Comparison of ENCODE assay signal across 10 mouse cellular contexts in the genomic region with DNA sequence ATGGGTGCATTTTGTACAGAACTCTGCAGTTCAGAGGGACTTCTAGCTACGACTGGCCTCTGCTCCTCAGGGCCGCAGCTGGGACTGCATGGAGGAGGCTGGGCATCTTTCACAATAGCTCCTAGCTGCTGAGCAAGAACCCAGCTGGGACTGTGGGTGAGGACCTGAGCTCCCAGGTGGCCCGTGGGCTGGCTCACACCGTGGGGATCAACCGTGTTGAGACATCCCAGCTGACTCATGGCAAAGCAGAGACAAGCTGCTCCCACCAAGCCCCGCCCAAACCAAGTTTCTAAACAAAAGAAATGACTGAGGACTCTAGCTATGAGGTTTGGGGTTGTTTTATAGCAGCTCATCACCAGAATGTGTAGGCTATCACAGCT. TPM values are rescaled to one million over a fixed set of nuclear protein-coding genes. Genes with fewer than 3 reads are reported as not detected.
A peak's percentile ranks its signal among the peaks of the same experiment; 100 is the strongest.
DNase-seq lines count a peak whose midpoint lies in the region; TF ChIP-seq lines count a peak whose summit lies in the region.
"Had no signal": no experiment of that assay in that cellular context is flagged by ENCODE, and none has a peak within 500 bp of the region (broad histone marks: within the 10 kb centered on the region; RNA-seq: fewer than 3 reads in every experiment).

No protein-coding gene starts in this region.

- peaks cover 31% of the 10 kb centered on the region for H3K4me1 ChIP-seq in olfactory bulb, adult 2 months (ENCODE audit: control insufficient read depth, insufficient read depth, low read length)

- H3K27ac ChIP-seq in layer of hippocampus, adult 2 months = peak overlapping the region; percentile 73
- peak overlapping the region; percentile 62 for H3K27ac ChIP-seq in olfactory bulb, adult 2 months (ENCODE audit: insufficient read depth, low read depth, low read length)
- H3K27ac ChIP-seq: embryonic facial prominence, embryonic 13.5 days; limb, embryonic 15.5 days had no signal

- TF ChIP-seq POLR2A in olfactory bulb, adult 2 months (IDR thresholded peaks at IDR 0.05; ENCODE audit: insufficient read depth, low read depth, low read length) = no peak

- 28% methylated on average over 6 of the region's 6 CpGs for WGBS in olfactory bulb, adult 2 months

- no peak overlapping the region for H3K4me3 ChIP-seq in layer of hippocampus, adult 2 months
- H3K4me3 ChIP-seq in olfactory bulb, adult 2 months (ENCODE audit: insufficient read depth, low read depth, low read length) = no peak overlapping the region
- H3K4me3 ChIP-seq: embryonic facial prominence, embryonic 13.5 days; limb, embryonic 15.5 days had no signal

- no peak for TF ChIP-seq CTCF in layer of hippocampus, adult 2 months (conservative IDR thresholded peaks at IDR 0.05)
- TF ChIP-seq CTCF in olfactory bulb, adult 2 months (IDR thresholded peaks at IDR 0.05; ENCODE audit: insufficient read depth, low read depth, low read length) = no peak

- peak; percentile 67 for DNase-seq in adrenal gland, postnatal 14 days
- DNase-seq in adrenal gland, postnatal 4 days (ENCODE audit: low spot score in 2 of 2) = no peak
- DNase-seq in urinary bladder, postnatal 14 days (ENCODE audit: low spot score) = peak; percentile 59
- DNase-seq in urinary bladder, postnatal 4 days (ENCODE audit: low spot score in 2 of 2) = no peak
- DNase-seq in layer of hippocampus, adult 2 months (ENCODE audit: low spot score in 2 of 2) = peak; percentile 75 to 79
- DNase-seq in cerebellum, adult 11-12 months = no peak
- DNase-seq in kidney, adult 9 months = no peak

RNA-seq across cellular contexts. Expression of gene Traf3ip2, which starts 40.1 kb away (rescaled TPM):
- total RNA-seq in adrenal gland, postnatal 14 days (2021) = 14.6 and 21.9 TPM in 2 replicates
- 10 to 100 TPM; 24.0 to 24.8 TPM for total RNA-seq in adrenal gland, postnatal 4 days (2021)
- total RNA-seq in layer of hippocampus, adult 2 months (2021) = 1 to 10 TPM; 2.5 to 2.6 TPM
- not detected in 2 replicates for polyA plus RNA-seq in olfactory bulb, adult 2 months (2012; ENCODE audit: insufficient read depth, insufficient read length, low replicate concordance, missing spikeins)

Comparison
In these comparisons a context has a peak if more than half of its experiments do, and no peak if none do; other contexts are left out.
1. DNase-seq: peak in adrenal gland, postnatal 14 days (single experiment), urinary bladder, postnatal 14 days (single experiment) and layer of hippocampus, adult 2 months (2 of 2); none in adrenal gland, postnatal 4 days (0 of 2), urinary bladder, postnatal 4 days (0 of 2), cerebellum, adult 11-12 months (single experiment) and kidney, adult 9 months (single experiment).